Mouse (Mus musculus): ENCODE data around the gene Ptpdc1.

Ptpdc1 gene

DNA sequence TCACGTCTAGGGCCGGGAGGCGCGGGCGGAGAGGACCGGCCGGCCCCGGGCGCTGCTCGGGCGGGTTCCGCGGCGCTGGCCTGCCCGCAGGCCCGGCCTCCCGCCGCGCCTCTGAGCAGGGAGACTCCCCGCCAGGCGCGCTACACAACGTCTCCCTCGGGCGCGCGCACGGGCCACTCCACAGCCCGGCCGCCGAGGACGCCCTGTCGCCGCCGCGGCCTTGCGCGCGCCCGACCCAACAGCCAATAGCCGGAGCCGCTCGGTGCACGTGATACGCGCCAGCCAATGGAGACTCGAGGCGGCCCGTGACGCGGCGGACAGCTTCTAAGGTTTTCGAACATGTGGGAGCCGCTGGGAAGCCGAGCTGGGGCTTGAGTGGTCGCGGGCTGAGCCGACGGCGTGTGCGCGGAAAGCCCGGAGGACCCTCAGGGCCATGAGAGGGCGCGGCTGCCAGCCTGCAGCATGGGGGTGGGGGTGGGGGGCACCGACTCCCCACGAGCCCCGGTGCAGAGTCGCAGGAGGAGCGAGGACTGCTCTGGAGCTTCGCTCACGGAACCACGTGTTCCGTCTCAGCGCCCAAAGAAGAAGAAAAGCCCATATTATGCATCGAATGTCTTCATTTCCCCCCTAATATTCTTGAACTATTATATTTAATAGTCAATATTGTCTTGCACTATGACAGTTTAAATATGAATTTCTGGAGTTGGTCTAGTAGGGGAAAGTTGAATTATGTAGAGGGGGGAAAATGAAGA is at the start of gene Ptpdc1:
Gene Ptpdc1 (minus strand): TSS at position 232 of the 752 bp plus-strand sequence.
- peak; percentile 98 for DNase-seq

DNA sequence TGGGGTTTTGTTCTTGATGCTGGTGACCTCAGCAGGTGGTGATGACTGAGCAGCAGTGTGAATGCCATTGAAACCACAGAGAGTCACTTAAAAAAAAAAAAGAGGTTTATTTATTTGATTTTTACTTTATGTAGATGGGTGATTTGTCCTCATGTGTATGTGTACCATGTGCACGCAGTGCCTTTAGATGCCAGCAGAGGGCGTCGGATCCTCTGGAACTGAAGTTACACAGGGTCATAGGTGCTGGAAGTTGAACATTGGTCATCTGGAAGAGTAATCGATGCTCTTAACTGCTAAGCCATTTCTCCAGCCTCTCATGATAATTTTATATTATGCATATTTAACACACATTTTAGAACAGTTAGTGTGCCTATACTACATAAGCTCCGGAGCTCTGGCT is 49.1 kb upstream of the Ptpdc1 start:
- no peak for DNase-seq

DNA sequence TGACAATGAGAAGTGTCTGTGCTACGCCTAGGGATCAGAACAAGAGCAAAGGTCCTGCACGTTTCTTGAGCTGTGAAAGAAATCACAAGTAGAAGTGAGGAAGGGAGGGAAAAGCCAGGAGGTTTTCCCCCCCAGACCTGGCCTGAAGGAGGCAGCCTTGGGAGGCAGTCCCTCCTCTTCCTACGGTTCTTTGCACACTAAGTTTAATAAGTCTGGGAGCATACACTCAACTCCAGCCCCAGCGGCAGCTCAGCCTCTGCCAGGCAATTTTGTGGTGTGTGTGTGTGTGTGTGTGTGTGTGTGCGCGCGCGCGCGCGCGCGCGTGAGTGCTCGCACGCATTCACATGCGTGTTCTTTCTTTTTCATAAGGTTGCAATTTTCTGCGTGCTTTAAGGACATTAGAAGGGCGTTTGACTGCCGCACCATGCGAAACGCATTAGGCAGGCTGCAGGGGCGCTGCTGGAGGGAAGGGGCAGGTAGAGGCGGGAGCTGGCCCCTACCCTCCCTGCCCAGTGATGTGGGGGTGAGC is 46.9 kb upstream of the Ptpdc1 start:
- DNase-seq, result no peak

DNA sequence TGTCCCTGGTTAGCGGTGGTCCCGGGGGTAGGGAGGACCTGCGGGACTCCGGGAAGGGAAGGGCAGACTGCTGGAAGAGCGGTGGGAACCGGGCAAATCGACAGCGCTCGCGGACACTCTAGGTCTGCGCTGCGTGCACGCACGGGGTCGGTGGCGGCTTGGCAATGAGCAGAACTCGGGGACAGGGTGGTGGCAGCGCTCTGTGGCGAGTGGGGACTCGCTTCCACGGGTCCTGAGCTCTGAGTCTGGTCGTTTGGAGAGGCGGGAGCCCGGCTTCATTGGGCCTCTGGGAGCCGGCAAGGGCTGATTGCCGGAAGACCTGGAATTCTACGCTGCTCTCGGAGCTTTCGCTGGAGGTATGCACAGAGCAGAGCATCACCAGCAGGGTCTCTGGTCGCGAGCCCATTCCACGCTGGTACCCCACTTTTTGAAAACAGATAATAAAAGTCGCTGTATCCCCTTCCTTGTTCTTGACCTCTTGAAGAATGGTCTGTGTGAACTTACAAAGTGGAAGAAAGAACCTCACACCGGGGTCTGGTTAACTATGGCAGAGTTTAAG is 43.6 kb upstream of the Ptpdc1 start:
- no peak for DNase-seq

DNA sequence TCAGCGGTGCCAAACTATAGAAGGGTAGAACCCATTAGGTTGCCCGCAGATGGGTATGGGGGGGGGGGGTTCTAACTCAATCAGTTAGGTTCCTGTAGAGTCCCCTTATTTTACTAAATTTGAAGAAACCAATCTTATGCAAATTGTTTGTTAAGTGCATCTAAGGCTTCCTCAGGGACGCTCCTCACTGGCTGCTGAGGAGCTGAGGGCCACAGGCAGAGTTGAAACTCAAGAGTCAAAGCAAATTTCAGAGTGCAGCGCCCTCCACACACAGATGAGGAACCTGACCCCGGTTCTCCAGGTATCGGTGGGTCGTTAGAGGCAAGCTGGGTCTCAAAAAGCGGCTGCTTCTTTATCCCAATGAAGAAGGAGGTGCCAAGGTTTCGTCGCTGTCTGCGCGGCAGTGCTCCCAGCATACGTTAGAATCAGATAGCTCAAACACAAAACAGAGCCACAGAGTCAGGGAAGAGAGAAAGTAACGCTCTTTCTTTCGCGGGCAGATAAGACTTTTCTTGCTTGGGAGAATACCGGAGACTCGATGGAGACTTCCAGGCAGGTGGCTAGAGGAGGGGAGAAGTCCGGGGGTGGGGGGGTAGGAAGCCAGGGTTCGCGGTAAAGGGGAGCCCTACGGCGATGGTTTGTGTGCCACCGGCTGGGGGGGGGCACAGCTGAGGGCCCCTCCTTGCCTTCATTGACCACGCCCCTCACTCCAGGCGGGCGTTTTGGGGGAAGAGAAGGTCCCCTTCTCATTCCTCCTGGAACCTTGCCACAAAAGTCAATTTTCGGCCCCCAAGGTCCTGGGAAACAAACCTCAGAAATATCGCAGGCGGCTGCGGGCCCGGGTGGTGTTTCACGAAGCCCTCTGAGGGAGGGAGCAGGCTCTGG is 42.9 kb upstream of the Ptpdc1 start:
- DNase-seq, result no peak

DNA sequence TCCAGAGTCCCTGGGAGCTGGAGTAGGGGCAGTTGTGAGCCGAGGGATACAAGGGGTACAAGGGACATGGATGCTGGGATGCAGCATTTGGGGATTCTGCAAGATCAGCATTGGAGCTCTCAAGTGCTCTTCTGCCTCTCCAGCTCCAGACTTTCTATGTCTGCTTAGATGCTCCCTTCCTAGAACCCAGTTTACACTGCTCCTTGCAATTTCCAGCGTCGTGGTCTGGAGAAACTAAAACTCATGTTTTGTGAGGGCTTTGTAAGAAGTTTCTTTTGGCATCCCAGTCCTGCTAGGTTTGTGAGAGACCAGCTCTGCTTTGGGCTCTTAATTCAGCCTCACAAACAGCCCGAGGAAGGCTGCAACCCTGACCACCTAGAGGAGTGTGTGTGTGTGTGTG is 42.0 kb upstream of the Ptpdc1 start:
- no peak for DNase-seq

DNA sequence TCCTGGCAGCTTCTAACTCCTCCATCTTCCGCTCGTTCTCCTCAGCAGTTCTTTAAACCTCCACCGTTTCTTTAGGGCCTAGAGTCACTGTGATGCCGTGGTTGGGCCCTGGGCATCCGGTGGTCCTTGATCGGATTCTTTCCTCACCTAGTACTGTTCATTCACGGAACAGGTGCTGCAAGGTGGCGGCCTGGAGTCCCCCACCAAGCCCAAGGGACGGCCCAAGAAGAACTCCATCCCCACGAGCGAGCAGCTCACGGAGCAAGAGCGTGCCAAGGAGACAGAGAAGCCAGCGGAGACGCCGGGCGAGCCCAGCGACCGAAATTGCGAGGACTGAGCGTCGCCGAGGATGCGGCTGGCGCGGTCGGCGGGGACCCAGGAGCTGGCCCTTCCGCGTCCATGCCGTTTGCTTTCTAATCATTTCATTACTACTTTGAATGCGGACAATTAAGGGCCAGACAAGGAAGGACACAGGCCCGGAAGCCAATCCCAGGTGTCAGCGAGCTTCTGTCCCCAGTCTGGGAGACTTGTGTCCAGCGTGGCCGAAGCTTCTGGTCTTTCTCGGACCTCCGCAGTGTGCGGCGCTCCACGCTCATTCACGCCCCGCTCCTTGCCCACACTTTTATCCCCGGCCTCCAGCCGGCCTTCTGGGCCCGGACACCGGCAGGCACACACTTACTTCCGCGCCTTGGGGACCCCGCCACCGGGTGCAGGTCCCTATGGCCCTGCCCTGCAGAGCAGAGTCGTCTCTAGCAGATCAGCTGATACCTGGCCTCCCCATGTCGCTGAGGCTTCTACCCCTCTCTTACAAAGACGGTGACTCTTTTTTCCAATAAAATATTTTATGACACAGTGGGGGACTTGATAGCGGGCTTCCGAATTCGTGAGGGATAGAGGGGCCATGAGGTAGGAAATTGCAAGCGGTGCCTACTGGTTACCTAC is 40.5 kb upstream of the Ptpdc1 start:
- no peak for DNase-seq

DNA sequence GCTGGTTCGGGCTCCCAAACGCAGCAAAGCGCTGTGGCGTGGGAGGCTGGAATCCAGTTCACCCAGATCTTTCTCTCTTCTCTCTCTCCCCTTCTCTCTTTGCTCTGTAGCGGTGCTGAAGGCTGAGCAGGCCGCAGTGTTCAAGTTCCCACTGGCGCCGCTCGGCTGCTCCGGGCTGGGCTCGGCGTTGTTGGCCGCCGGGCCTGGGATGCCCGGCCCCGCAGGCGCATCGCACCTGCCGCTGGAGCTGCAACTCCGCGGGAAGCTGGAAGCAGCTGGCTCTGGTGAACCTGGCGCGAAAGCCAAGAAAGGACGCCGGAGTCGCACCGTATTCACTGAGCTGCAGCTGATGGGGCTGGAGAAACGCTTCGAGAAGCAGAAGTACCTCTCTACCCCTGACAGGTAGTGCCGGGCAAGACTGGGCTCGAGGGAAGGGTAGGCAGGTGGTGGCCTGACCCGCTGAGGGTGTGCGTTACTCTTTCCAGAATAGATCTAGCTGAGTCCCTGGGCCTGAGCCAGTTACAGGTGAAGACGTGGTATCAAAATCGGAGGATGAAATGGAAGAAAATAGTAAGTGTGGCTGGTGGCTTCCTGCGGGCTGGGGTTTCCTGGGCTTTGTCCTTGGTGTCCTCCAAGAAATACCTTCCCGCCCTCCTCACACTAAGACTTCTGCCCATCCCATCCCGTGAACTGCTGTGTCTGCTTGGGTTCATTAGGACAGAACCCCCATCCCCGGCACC is 39.6 kb upstream of the Ptpdc1 start:
- no peak for DNase-seq

DNA sequence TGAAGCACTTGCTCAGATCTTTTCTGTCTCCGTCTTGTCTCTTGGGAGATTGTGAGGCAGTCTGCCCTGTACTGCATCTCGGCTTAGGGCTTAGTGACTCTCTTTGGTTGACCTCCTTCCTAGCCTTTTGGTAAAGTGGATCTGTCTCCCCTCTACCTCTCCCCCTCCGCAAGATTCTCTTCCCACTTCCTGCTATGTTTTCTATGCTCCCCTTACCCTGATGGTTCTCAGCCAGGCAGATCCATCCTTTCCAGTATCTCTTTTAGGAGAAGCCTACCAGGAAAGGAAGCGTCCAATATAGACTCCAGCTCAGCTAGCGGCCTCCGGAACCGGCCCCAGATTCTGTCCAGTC is 38.5 kb upstream of the Ptpdc1 start:
- DNase-seq, result no peak

DNA sequence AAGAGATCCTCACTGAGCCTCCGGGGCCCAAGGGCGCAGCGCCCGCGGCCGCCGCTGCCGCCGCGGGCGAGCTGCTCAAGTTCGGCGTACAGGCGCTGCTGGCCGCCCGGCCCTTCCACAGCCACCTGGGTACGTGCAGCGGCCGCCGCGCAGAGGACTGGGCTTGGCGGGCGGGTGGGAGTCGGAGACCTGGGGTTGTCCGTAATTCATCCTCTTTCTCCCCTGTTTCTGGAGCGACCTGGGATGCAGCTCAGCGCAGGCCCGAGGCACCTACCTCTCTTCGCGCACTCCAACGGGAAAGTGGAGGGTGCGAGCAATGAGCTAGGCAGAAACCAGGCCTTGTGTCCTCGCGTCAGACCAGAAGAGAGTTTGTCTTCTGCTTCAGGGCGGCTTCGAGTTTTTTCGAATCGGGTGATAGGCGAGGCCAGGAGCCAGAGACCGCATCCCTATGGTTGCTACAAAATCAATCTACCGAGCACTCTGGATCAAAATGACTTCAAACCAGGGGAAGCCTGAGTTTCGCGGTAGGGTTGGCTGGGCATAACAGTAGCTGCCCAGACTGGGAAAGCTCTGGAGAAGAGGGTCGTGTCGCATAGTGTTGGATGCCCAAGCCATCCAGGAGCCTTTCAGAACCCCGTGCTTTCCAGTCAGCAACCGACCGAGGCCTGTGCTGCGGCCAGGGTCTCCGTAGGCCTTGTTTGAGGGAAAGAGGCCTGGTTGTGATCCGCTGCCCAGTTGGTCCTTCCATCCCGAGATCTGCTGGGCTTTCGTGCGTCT is 37.9 kb upstream of the Ptpdc1 start:
- DNase-seq, result no peak

DNA sequence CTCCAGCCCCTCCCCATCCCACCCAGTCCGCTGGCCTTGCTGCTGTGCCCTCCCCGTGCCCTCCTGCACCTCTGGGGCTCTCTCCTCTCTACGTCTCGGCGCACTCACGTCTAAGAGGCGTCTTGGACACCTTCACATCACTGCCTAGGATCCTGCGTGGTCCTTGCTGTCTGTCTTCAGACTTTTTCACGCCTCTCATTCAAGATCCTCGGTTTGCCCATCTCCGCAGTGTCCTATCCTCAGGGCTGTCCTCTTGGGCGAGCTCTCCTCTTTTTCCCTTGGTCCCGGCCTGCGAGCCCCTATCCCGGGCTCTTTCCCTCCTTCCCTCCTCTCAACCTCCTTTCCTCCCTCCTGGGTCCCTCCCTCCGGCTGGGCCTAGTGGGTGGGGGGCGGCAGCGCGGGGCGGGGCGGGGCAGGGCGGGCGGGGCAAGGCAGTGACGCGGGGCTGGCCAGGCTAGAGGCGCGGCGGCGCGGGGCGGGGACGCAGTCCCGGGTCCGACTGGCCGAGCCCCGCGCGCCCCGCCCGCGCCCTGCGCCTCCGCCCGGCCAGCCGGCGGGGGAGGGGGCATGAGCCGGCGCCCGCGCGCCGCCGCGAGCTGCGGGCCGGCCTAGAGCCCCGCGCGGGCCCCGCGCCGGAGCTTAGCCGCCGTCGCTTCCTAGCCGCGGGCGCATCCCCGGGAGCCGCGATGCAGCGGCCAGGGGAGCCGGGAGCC is 37.1 kb upstream of the Ptpdc1 start, which contains the start of gene Barx1:
Gene Barx1 (plus strand): TSS at position 568 of the 713 bp plus-strand sequence.
- DNase-seq, result no peak

DNA sequence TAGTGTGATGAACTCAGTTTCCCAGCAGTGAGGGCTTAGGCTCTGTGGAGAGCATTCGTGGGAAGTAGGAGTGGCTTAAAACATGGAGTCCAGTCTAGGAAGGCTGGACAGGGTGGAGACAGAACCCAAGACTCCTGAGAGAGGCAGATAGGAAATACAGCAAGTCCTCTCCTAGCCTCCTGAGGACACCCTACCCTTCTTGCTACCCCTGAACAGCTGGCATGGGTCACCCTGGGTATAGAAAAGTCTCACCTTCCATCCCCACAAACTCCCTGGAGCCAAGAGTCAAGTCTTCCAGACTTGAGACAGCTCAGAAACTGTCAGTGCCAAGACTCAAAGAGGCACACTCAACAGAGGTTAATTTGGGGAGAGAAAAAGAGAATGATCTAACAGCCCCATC is 36.1 kb upstream of the Ptpdc1 start:
- no peak for DNase-seq

DNA sequence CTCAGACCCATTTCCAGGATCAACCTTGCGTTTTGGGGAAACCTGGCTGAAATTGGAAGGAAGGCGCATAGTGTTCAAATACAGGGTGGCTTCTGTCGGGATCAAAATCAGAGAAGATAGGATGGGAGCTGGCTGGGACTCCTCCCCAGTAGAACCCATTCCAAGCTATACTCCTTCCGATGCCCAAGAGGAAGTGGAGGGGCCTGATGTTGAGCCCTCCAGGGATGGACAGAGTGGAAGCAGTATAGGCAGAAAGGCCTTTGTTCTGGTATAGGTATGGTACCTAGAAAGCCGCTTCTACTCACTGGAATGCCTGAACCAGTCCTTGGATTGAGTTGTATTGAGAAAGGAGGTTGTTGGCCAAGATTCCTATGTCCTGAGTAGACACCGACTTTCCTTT is 35.3 kb upstream of the Ptpdc1 start:
- no peak for DNase-seq

DNA sequence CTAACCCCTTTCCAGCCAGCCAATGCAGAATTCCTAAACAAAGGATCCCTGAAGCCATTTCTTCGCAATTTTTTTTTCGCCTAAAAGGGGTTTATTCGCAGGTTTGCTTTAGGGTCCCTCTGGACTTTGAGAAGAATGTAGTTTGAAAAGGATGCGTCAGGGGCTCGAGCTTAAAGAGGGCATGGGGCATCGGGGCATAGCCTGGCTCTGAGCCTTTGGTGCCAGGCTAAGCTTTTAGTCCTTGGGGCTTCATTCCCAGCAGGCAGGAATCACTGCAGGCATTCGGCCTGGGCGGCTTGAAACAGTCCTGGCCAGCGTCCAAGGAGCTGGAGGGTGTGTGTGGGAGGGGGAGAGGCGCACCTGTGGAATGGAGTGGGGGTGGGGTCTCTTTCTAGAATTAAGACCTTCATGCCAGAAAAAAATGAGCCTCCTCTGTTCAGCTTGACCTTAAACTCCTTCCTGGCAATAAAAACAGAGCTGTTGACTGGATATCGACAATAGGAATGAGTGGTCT is 34.8 kb upstream of the Ptpdc1 start:
- DNase-seq, result no peak

DNA sequence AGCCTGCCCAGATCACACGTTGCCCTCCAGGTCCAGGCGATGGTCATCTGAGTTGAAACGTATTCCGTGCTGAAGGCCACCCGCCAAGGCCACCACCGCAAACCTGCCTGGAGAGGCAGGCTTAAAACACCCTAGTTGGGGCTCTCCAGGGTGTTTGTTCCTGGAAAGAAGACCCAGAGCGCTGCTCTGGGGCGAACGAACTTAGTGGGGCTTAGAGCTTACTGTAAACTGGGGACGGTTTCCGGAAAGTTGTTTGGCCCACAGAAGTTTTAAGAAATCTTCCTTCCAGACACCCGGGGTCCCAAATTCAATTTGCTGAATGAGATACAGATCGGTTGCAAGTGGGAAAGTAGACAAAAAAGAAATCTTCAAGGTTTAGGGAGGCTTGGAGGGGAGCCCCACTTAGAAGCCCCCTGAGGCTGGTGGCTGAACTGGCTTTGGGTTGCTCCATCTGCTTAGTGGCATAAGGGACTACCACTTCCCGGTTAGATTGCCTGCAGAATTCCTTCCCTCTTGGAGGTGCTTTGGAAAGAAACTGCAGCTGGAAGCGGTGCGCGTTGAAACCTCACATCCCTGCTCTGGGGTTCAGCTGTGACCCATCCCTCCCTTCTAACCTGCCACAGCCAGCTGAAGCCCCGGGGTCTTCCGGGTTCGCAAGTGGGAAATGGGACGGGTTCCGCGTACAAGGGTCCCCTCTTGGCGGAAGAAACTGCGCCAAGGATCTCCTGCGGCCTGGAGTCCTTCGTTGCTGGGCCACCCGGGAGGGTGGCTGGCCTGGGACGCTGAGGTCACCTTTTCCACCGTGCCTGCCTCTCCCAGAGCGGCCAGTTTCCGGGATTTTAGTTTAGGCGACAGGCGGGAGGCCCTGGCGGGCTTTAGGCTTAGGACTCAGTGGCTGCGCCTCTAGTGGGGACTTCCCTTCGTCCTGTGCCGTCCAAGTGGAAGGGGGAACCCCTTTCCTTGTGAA is 34.1 kb upstream of the Ptpdc1 start:
- DNase-seq, result no peak

DNA sequence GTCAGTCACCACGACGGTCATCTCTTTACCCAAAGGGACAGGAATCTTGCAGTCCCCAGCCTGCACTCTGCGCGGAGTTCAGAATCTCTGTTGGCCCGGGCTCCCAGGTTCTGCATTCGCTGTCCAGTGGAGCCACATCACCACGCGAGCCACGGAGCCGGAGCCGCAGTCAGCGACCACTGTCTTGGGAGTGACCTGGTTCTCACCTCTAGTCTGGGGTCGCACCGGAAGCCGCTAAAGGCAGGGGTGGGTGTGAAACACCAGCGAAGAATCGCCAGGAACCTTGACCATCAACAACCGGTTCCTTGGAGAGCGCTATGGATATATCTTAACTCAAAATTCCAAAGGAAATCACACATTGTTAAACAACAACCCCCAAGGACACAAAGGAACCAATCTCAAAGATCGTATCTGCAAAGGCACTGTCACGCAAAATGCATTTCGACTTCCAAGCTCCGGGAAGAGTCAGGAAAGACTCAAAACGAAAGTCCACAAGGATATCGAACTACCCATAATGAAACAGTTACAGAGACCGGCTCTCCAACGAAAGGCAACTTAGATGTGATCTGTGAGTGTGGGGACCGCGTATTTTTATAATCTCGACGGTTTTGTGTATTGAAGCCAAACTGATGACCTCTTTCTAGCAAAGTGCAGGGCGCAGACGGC is 33.3 kb upstream of the Ptpdc1 start:
- peak; percentile 35 for DNase-seq

DNA sequence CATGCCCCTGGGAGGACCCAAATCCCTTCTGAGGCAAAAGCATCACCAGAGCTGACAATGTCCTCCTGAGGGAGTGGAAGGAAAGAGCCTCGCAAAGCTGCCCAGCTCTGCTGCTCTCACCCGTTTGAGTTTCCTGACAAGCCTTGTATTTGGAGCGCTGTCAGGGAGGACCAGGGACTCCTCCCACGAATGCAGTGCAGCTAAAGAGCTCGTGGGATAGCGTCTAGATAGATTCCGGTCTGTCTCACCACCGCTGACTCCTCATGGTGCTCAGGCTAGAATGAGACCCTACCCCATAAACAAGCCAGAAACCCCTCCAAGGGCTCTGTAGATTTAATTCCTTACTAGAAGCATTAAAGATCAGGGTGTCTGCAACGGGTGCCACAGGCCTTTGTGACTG is 32.3 kb upstream of the Ptpdc1 start:
- no peak for DNase-seq

DNA sequence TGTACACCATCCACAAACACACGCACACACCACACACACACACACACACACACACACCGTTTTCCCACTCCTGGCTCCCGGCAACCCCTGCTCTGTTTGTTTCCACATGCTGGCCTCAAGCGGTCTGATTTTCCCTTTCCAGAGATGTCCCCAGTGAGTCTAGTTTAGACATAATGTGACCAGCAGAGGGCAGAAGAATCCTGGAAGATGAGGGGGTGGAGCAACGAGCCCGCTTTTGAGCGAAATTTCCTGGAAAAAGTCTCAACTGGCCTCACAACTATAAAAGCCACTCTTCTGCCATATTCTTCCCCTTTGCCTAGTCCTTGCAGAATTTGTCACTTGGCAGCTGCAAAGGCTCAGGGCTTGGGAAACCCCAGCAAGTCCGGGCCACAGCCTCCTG is 30.2 kb upstream of the Ptpdc1 start:
- DNase-seq, result peak; percentile 71
